Mouse (Mus musculus): ENCODE results near the gene C2cd2. TPM values are rescaled to one million over a fixed set of nuclear protein-coding genes. Genes with fewer than 3 reads are reported as not detected.
A peak's percentile ranks its signal among the peaks of the same experiment; 100 is the strongest.

The C2cd2 gene
- polyA plus RNA-seq, 1 experiment from 2014 or later, result 19.4 TPM

GRCm38 (mm10) chr16:97815269-97815668 lies 147.1 kb downstream of the C2cd2 start:
- H3K9me3 ChIP-seq (ENCODE audit: control insufficient read depth, low read length), result no peaks in the 10 kb centered on the region
- H3K36me3 ChIP-seq (ENCODE audit: control insufficient read depth, insufficient read depth, low read length), result peaks cover 40% of the 10 kb centered on the region
- H3K9ac ChIP-seq (ENCODE audit: low read depth, low read length), result no peak overlapping the region
- no peak overlapping the region for H3K4me2 ChIP-seq (ENCODE audit: low read length)
- H3K4me1 ChIP-seq (ENCODE audit: control insufficient read depth, insufficient read depth, low read depth, low read length), result no peaks in the 10 kb centered on the region
- WGBS, result 79% methylated on average over 5 of the region's 5 CpGs
- no peaks in the 10 kb centered on the region for H3K27me3 ChIP-seq (replicated peaks; ENCODE audit: control insufficient read depth, insufficient read depth, low read length)
- H3K4me3 ChIP-seq (ENCODE audit: low read length), result no peak overlapping the region
- no peak for ATAC-seq
- no peak overlapping the region for H3K27ac ChIP-seq (ENCODE audit: low read depth, low read length)

GRCm38 (mm10) chr16:97814060-97814459 lies 148.3 kb downstream of the C2cd2 start:
- Histone ChIP-seq H3K4me2 (ENCODE audit: low read length) (no peak overlapping the region), H3K4me1 (ENCODE audit: control insufficient read depth, insufficient read depth, low read depth, low read length) (no peaks in the 10 kb centered on the region), H3K36me3 (ENCODE audit: control insufficient read depth, insufficient read depth, low read length) (peaks cover 46% of the 10 kb centered on the region), H3K27ac (ENCODE audit: low read depth, low read length) (no peak overlapping the region), H3K9ac (ENCODE audit: low read depth, low read length) (no peak overlapping the region), H3K27me3 (replicated peaks; ENCODE audit: control insufficient read depth, insufficient read depth, low read length) (no peaks in the 10 kb centered on the region), H3K4me3 (ENCODE audit: low read length) (no peak overlapping the region), H3K9me3 (ENCODE audit: control insufficient read depth, low read length) (no peaks in the 10 kb centered on the region)
- ATAC-seq, result no peak
- WGBS, result 98% methylated on average over 2 of the region's 2 CpGs

DNA sequence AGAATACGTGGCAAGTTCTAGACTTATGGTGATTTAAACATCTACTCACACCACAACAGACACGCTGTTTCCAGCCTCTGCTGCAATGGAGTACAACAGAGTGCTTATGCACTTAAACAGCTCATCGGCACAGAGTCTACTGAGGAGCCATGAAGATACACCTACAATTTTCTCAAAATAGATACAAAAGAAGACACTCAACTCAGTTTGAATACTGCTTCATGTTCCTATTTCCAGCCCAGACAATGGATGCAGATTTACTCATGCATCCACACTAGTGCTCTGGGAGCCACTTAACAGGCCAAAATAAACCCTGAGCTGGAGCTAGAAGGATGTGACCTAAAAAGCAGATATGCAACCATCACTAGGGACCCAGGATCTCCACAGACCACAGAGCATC lies 153.5 kb downstream of the C2cd2 start:
- Histone ChIP-seq H3K4me2 (ENCODE audit: low read length) (no peak overlapping the region), H3K27me3 (replicated peaks; ENCODE audit: control insufficient read depth, insufficient read depth, low read length) (no peaks in the 10 kb centered on the region), H3K36me3 (ENCODE audit: control insufficient read depth, insufficient read depth, low read length) (peaks cover 56% of the 10 kb centered on the region), H3K27ac (ENCODE audit: low read depth, low read length) (no peak overlapping the region), H3K4me3 (ENCODE audit: low read length) (no peak overlapping the region), H3K9ac (ENCODE audit: low read depth, low read length) (no peak overlapping the region), H3K4me1 (ENCODE audit: control insufficient read depth, insufficient read depth, low read depth, low read length) (no peaks in the 10 kb centered on the region), H3K9me3 (ENCODE audit: control insufficient read depth, low read length) (no peaks in the 10 kb centered on the region)
- ATAC-seq, result no peak
- WGBS, result 96% methylated on average over 3 of the region's 3 CpGs

- Histone ChIP-seq H3K27ac (ENCODE audit: low read depth, low read length) (no peak overlapping the region), H3K4me1 (ENCODE audit: control insufficient read depth, insufficient read depth, low read depth, low read length) (no peaks in the 10 kb centered on the region), H3K27me3 (replicated peaks; ENCODE audit: control insufficient read depth, insufficient read depth, low read length) (no peaks in the 10 kb centered on the region), H3K4me2 (ENCODE audit: low read length) (no peak overlapping the region), H3K36me3 (ENCODE audit: control insufficient read depth, insufficient read depth, low read length) (peaks cover 54% of the 10 kb centered on the region), H3K4me3 (ENCODE audit: low read length) (no peak overlapping the region), H3K9me3 (ENCODE audit: control insufficient read depth, low read length) (no peaks in the 10 kb centered on the region), H3K9ac (ENCODE audit: low read depth, low read length) (no peak overlapping the region)
- 98% methylated on average over 3 of the region's 3 CpGs for WGBS
- 0 out of 2 replicates have a peak, but pooled peaks have one; percentile 11 for ATAC-seq
These were observed 156.8 kb downstream of the C2cd2 start for GRCm38 (mm10) chr16:97805646-97806045.

Small RNAs within 50 kb of the gene (microRNA-seq; reads per million reads assigned to microRNA genes)
- gene Mir6964, result not detected

Other genes starting within 250 kb of the C2cd2 start
- gene Ripk4, start 198.8 kb downstream of the C2cd2 start, polyA plus RNA-seq (2015; fragmentation: Nextera tagmentation; extraction: Ambion mirVana), result 0.85 and 0.93 TPM in 2 replicates
- gene Prdm15, start 110.7 kb downstream of the C2cd2 start, polyA plus RNA-seq (2015; fragmentation: Nextera tagmentation; extraction: Ambion mirVana), result 8.5 and 11.6 TPM in 2 replicates
- 11.0 and 12.0 TPM in 2 replicates for gene Zbtb21, start within 50 bp of the C2cd2 start, polyA plus RNA-seq (2015; fragmentation: Nextera tagmentation; extraction: Ambion mirVana)
- 14.6 and 19.2 TPM in 2 replicates for gene B230307C23Rik, start 34.7 kb upstream of the C2cd2 start, polyA plus RNA-seq (2015; fragmentation: Nextera tagmentation; extraction: Ambion mirVana)
- 12.8 TPM in 2 replicates for gene A630089N07Rik, start 119.9 kb upstream of the C2cd2 start, polyA plus RNA-seq (2015; fragmentation: Nextera tagmentation; extraction: Ambion mirVana)

Measured in hindbrain, embryonic 16.5 days (tissue).